Mouse (Mus musculus): Measurements from ENCODE around the gene Ifit1bl2.
"Not testable (repeated sequence)": the region's sequence is repeated elsewhere in the genome, so short reads cannot be mapped to it uniquely, and the experiment has no call there.

Gene Ifit1bl2

GRCm38 (mm10) chr19:34640623-34641022 lies at the start of gene Ifit1bl2, which contains the start of gene Ifit1:
TSS of gene Ifit1bl2 (minus strand) at chr19:34640743.
TSS of gene Ifit1 (plus strand) at chr19:34640871.
- no peak for DNase-seq

GRCm38 (mm10) chr19:34685530-34685929 lies 45.0 kb upstream of the Ifit1bl2 start:
- no peak for DNase-seq

GRCm38 (mm10) chr19:34684857-34685256 lies 44.3 kb upstream of the Ifit1bl2 start:
- DNase-seq, result peak; percentile 30 to 36

- DNase-seq, result no peak
Measured at GRCm38 (mm10) chr19:34678428-34678827, 37.9 kb upstream of the Ifit1bl2 start.

- DNase-seq, result peak; percentile 34 to 39
Measured at GRCm38 (mm10) chr19:34673476-34673875, 32.9 kb upstream of the Ifit1bl2 start.

- peak; percentile 58 to 74 for DNase-seq
Measured at GRCm38 (mm10) chr19:34666127-34666526, 25.6 kb upstream of the Ifit1bl2 start.

- DNase-seq, result no peak
Measured at GRCm38 (mm10) chr19:34662740-34663139, 22.2 kb upstream of the Ifit1bl2 start.

GRCm38 (mm10) chr19:34662067-34662507 lies 21.5 kb upstream of the Ifit1bl2 start:
- peak; percentile 52 to 62 for DNase-seq

- DNase-seq, result no peak
Measured at GRCm38 (mm10) chr19:34656511-34657298, 16.2 kb upstream of the Ifit1bl2 start.

- no peak for DNase-seq
Measured at GRCm38 (mm10) chr19:34655227-34655805, 14.8 kb upstream of the Ifit1bl2 start.

GRCm38 (mm10) chr19:34650997-34651396 lies 10.5 kb upstream of the Ifit1bl2 start:
- DNase-seq, result no peak

GRCm38 (mm10) chr19:34650276-34650675 lies 9.7 kb upstream of the Ifit1bl2 start:
- DNase-seq, result no peak

GRCm38 (mm10) chr19:34647630-34648029 lies 7.1 kb upstream of the Ifit1bl2 start:
- not testable (repeated sequence) for DNase-seq

GRCm38 (mm10) chr19:34642616-34643015 lies 2.1 kb upstream of the Ifit1bl2 start:
- DNase-seq, result no peak

- DNase-seq, result peak; percentile 5 to 11
Measured at GRCm38 (mm10) chr19:34636933-34637557, 3.5 kb downstream of the Ifit1bl2 start.

- DNase-seq, result no peak
Measured at GRCm38 (mm10) chr19:34633484-34633883, 7.1 kb downstream of the Ifit1bl2 start.

GRCm38 (mm10) chr19:34631487-34631886 lies 9.1 kb downstream of the Ifit1bl2 start:
- DNase-seq, result no peak

- DNase-seq, result no peak
Measured at GRCm38 (mm10) chr19:34627496-34627895, 13.0 kb downstream of the Ifit1bl2 start.

- no peak for DNase-seq
Measured at GRCm38 (mm10) chr19:34624663-34625062, 15.9 kb downstream of the Ifit1bl2 start.

GRCm38 (mm10) chr19:34623781-34624180 lies 16.8 kb downstream of the Ifit1bl2 start:
- no peak for DNase-seq

GRCm38 (mm10) chr19:34620871-34621270 lies 19.7 kb downstream of the Ifit1bl2 start:
- DNase-seq, result no peak

- DNase-seq, result not testable (repeated sequence)
Measured at GRCm38 (mm10) chr19:34612243-34613001, 28.1 kb downstream of the Ifit1bl2 start.

- DNase-seq, result not testable (repeated sequence)
Measured at GRCm38 (mm10) chr19:34610118-34610517, 30.4 kb downstream of the Ifit1bl2 start.

Data from cerebellum, adult 18-20 months (tissue).